Mouse (Mus musculus) embryonic fibroblast, embryonic 13.5 days (primary cell): ENCODE measurements around the gene 4930556J24Rik. TPM values are rescaled to one million over a fixed set of nuclear protein-coding genes. Genes with fewer than 3 reads are reported as not detected.

Source experiments
- H3K27ac ChIP-seq: 2 replicates; pipeline ENCODE4 v1.5.1; 2012; ENCODE audit warnings: low read length, control low read depth, inconsistent platforms; ENCODE audit not compliant: insufficient read depth
- H3K4me1 ChIP-seq: 2 replicates; pipeline ENCODE4 v1.6.1; 2011; ENCODE audit warnings: low read length; ENCODE audit not compliant: control insufficient read depth, insufficient read depth
- H3K4me3 ChIP-seq: 2 replicates; pipeline ENCODE4 v1.5.1; 2011; ENCODE audit warnings: mild to moderate bottlenecking, control low read depth, low read length; ENCODE audit not compliant: insufficient read depth
- CTCF ChIP-seq: IDR thresholded peaks from 2 replicates; pipeline ENCODE4 v1.5.1; 2011; ENCODE audit warnings: mild to moderate bottlenecking, control low read depth, low read length, moderate library complexity, borderline replicate concordance; ENCODE audit not compliant: insufficient read depth
- POLR2A ChIP-seq: IDR thresholded peaks from 2 replicates; pipeline ENCODE4 v1.6.1; 2011; ENCODE audit warnings: low read depth, mild to moderate bottlenecking, control low read depth, low read length, moderate library complexity
- polyA plus RNA-seq: library from polyadenylated mRNA; stranded (reverse); fragments of >200 nt; gene quantifications from 2 replicates; pipeline ENCODE4 v1.2.4, GENCODE M21; 2011; ENCODE audit warnings: low read depth; ENCODE audit not compliant: missing spikeins, insufficient read length

Gene 4930556J24Rik
- polyA plus RNA-seq, 1 experiment, result not detected

- TF ChIP-seq POLR2A, result no peak
- no peak for TF ChIP-seq CTCF
- no peak overlapping the region for H3K4me3 ChIP-seq
- H3K4me1 ChIP-seq, result peaks cover 4% of the 10 kb centered on the region; the same call in 1 of the 2 replicates
- H3K27ac ChIP-seq, result no peak overlapping the region
Measured at GRCm38 (mm10) chr11:3996840-3997239, 20.3 kb upstream of the 4930556J24Rik start.

GRCm38 (mm10) chr11:3995511-3995910 lies 18.9 kb upstream of the 4930556J24Rik start:
- H3K4me1 ChIP-seq, result peaks cover 4% of the 10 kb centered on the region; the same call in 1 of the 2 replicates
- TF ChIP-seq POLR2A, result no peak
- H3K4me3 ChIP-seq, result no peak overlapping the region
- no peak overlapping the region for H3K27ac ChIP-seq

DNA sequence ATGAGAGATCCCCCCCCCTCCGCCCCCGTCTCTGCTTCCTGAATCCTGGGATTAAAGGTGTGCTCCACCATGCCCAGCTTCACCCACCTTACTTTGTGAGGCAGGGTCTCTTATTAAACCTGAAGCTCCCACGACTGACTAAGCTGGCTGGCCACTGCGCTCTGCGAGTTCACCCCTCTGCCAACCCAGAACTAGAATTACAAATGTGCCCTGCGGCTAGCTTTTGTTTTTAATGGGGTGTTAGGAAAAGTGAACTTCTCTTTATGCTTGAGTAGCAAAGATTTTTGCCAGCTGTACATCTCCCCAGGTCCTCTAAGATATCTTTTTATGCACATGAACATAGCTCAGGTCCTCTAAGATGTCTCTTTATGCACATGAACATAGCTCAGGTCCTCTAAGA lies 17.3 kb upstream of the 4930556J24Rik start:
- peaks cover 4% of the 10 kb centered on the region; the same call in 1 of the 2 replicates for H3K4me1 ChIP-seq
- TF ChIP-seq CTCF, result no peak
- H3K4me3 ChIP-seq, result no peak overlapping the region
- no peak overlapping the region for H3K27ac ChIP-seq

GRCm38 (mm10) chr11:3993132-3993531 lies 16.6 kb upstream of the 4930556J24Rik start:
- Histone ChIP-seq H3K27ac (peak overlapping the region; percentile 17; the same call in 1 of the 2 replicates), H3K4me1 (peaks cover 4% of the 10 kb centered on the region; the same call in 1 of the 2 replicates), H3K4me3 (no peak overlapping the region)
- no peak for TF ChIP-seq CTCF
- no peak for TF ChIP-seq POLR2A

- Histone ChIP-seq H3K4me3 (no peak overlapping the region), H3K4me1 (peaks cover 6% of the 10 kb centered on the region; the same call in 1 of the 2 replicates), H3K27ac (no peak overlapping the region)
- TF ChIP-seq POLR2A (no peak), CTCF (no peak)
Measured at GRCm38 (mm10) chr11:3989748-3990147, 13.2 kb upstream of the 4930556J24Rik start.

DNA sequence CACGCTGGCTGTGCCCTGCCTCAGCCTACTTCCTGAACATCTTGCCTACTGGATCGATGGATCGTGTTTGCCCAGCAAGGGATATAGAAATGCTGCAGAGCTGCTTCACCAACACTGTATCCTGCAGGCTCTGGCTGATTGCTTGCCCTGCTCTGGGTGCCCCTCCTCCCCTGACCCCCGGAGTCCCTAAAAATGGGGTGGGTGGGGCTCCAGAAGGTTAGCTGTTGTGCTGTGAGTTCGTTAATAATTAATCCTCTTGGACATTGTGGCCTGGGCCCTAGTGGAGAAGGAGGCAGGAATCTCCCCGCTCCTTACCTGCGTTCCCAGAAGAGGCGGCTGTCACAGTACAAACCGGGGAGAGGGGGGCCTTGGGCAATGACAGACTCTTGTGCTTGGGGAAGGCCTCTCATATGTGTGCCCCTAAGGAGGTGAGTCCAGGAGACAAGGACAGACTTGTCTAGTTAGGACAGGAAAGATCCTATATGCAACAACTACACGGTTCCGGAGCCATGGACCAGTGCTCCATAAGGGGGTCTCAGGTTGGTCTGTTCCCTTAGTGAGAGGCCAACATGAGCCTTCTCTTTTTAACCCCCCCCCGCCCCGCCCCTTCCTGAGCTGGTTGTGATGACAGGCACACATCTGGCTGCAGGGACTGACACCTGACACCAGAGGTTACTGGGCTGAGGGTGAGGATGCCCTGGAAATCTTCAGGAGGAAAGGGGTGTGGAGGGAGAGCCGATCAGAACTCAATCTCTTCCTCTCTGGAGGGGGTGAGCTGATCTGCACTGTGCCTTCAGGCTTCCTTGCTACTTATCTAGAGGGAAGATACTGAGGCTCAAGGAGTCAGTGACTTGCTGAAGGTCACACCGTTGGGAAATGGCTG lies 7.5 kb upstream of the 4930556J24Rik start:
- TF ChIP-seq CTCF (no peak), POLR2A (0 out of 2 replicates have a peak, but pooled peaks have one; percentile 6)
- no peak overlapping the region for H3K27ac ChIP-seq
- H3K4me1 ChIP-seq, result peaks cover 14% of the 10 kb centered on the region; the same call in 1 of the 2 replicates
- H3K4me3 ChIP-seq, result no peak overlapping the region

GRCm38 (mm10) chr11:3983291-3983862 lies 6.8 kb upstream of the 4930556J24Rik start, which contains the start of gene Gal3st1:
TSS of gene Gal3st1 (plus strand) at chr11:3983636.
- Histone ChIP-seq H3K4me1 (peaks cover 14% of the 10 kb centered on the region; the same call in 1 of the 2 replicates), H3K4me3 (no peak within 1 kb of the TSS), H3K27ac (no peak within 1 kb of the TSS)
- TF ChIP-seq POLR2A (0 out of 2 replicates have a peak, but pooled peaks have one; percentile 15), CTCF (no peak)

GRCm38 (mm10) chr11:3982275-3983209 lies 6.0 kb upstream of the 4930556J24Rik start:
- Histone ChIP-seq H3K27ac (0 out of 2 replicates have a peak overlapping the region, but pooled peaks have one; percentile 51), H3K4me1 (peaks cover 14% of the 10 kb centered on the region; the same call in 1 of the 2 replicates), H3K4me3 (no peak overlapping the region)
- no peak for TF ChIP-seq CTCF
- no peak for TF ChIP-seq POLR2A

DNA sequence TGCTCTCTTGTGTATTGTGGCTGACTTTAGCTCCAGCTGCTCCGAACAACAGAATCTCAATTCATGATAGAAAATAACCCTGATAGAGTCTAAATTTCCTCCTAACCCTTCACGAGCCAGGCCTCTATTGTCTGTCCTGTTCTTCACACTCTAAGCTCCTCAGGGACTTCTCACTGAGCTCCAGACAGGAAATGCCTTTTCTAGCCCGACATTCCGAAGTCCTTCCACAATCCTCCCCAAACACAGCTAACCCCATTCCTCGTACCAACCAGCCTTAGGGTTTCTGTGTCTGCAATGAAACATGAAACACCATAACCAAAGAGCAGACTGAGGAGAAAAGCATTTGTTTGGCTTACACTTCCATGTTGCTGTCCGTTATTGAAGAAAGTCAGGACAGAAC lies 5.0 kb upstream of the 4930556J24Rik start:
- no peak for TF ChIP-seq POLR2A
- TF ChIP-seq CTCF, result no peak
- Histone ChIP-seq H3K27ac (peak overlapping the region; percentile 51), H3K4me3 (no peak overlapping the region), H3K4me1 (peaks cover 14% of the 10 kb centered on the region; the same call in 1 of the 2 replicates)
